In genomic region chr3:87920270-87920943, GRCm38 (mm10) we compare ENCODE assay signal across 11 mouse cellular contexts. TPM values are rescaled to one million over a fixed set of nuclear protein-coding genes. Genes with fewer than 3 reads are reported as not detected.
DNase-seq lines count a peak whose midpoint lies in the region; ATAC-seq and TF ChIP-seq lines count a peak whose summit lies in the region.
"Had no signal": no experiment of that assay in that cellular context is flagged by ENCODE, and none has a peak within 500 bp of the region (broad histone marks: within the 10 kb centered on the region; RNA-seq: fewer than 3 reads in every experiment).

No protein-coding gene starts in this region.

- intact Hi-C loops in heart, postnatal 36 days (cut with DNase I) = no loop called here

- TF ChIP-seq POLR2A in ES-Bruce4 (IDR thresholded peaks at IDR 0.05; ENCODE audit: insufficient read depth, low read length) = no peak

- H3K36me3 ChIP-seq in heart, embryonic 12.5 days = peaks cover 59% of the 10 kb centered on the region
- H3K36me3 ChIP-seq in ES-Bruce4 (ENCODE audit: control insufficient read depth, insufficient read depth, low read length, poor library complexity, severe bottlenecking) = peaks cover 53% of the 10 kb centered on the region
- H3K36me3 ChIP-seq in hindbrain, embryonic 10.5 days = peaks cover 62% of the 10 kb centered on the region
- H3K36me3 ChIP-seq in liver, postnatal 0 days (replicated peaks; ENCODE audit: insufficient read depth, low read length) = peaks cover 45% of the 10 kb centered on the region

- no peaks in the 10 kb centered on the region for H3K9me3 ChIP-seq in heart, embryonic 12.5 days (replicated peaks)
- H3K9me3 ChIP-seq in ES-Bruce4 (replicated peaks; ENCODE audit: control insufficient read depth, insufficient read depth, low read length, poor library complexity, severe bottlenecking) = no peaks in the 10 kb centered on the region
- no peaks in the 10 kb centered on the region for H3K9me3 ChIP-seq in hindbrain, embryonic 10.5 days
- no peaks in the 10 kb centered on the region for H3K9me3 ChIP-seq in liver, postnatal 0 days (ENCODE audit: low read length)

- H3K9ac ChIP-seq in heart, embryonic 12.5 days = 0 out of 2 replicates have a peak overlapping the region, but pooled peaks have one; percentile 87
- H3K9ac ChIP-seq in ES-Bruce4 (ENCODE audit: low read depth, poor library complexity, severe bottlenecking) = peak overlapping the region; percentile 82
- peak overlapping the region; percentile 68 for H3K9ac ChIP-seq in liver, postnatal 0 days (replicated peaks)

- no peak for TF ChIP-seq CTCF in ES-Bruce4 (IDR thresholded peaks at IDR 0.05; ENCODE audit: low read depth, low read length)
- peak; percentile 37 for TF ChIP-seq CTCF in liver, postnatal 0 days (IDR thresholded peaks at IDR 0.05; ENCODE audit: low read depth)

- peak overlapping the region; percentile 77 for H3K4me3 ChIP-seq in heart, embryonic 12.5 days
- H3K4me3 ChIP-seq in ES-Bruce4 (ENCODE audit: low read depth, low read length) = peak overlapping the region; percentile 97
- peak overlapping the region; percentile 74 for H3K4me3 ChIP-seq in hindbrain, embryonic 10.5 days
- H3K4me3 ChIP-seq in liver, postnatal 0 days (ENCODE audit: low read depth, low read length) = peak overlapping the region; percentile 59

- peaks cover 9% of the 10 kb centered on the region for H3K4me1 ChIP-seq in heart, embryonic 12.5 days (replicated peaks)
- H3K4me1 ChIP-seq in ES-Bruce4 (ENCODE audit: control insufficient read depth, insufficient read depth, low read length) = no peaks in the 10 kb centered on the region
- H3K4me1 ChIP-seq in hindbrain, embryonic 10.5 days (replicated peaks) = peaks cover 10% of the 10 kb centered on the region
- peaks cover 9% of the 10 kb centered on the region for H3K4me1 ChIP-seq in liver, postnatal 0 days (ENCODE audit: insufficient read depth)

- no peak for ATAC-seq in heart, embryonic 12.5 days (ENCODE audit: insufficient number of reproducible peaks, low FRiP score)
- ATAC-seq in liver, postnatal 0 days = no peak

- no peak for DNase-seq in heart, postnatal 36 days
- DNase-seq in hindbrain, embryonic 10.5 days (ENCODE audit: low spot score) = no peak
- DNase-seq in liver, postnatal 0 days = no peak
- no peak for DNase-seq in T-cell, adult 2 months (ENCODE audit: low spot score)
- DNase-seq in right cerebral cortex, postnatal 36 days (ENCODE audit: low spot score in 2 of 2) = no peak
- DNase-seq in cerebellum, adult 9-11 months = no peak
- DNase-seq: embryo, embryonic 11 days; lung, postnatal 14 days; thymus, postnatal 14 days had no signal

- H3K27ac ChIP-seq in heart, embryonic 12.5 days (ENCODE audit: poor library complexity, severe bottlenecking) = no peak overlapping the region
- H3K27ac ChIP-seq in ES-Bruce4 (ENCODE audit: insufficient read depth, low read length) = no peak overlapping the region
- H3K27ac ChIP-seq in hindbrain, embryonic 10.5 days = no peak overlapping the region
- H3K27ac ChIP-seq in liver, postnatal 0 days (ENCODE audit: low read depth) = no peak overlapping the region

- no peaks in the 10 kb centered on the region for H3K27me3 ChIP-seq in heart, embryonic 12.5 days (replicated peaks)
- H3K27me3 ChIP-seq in ES-Bruce4 (ENCODE audit: control insufficient read depth, insufficient read depth, low read length, poor library complexity, severe bottlenecking) = no peaks in the 10 kb centered on the region
- no peaks in the 10 kb centered on the region for H3K27me3 ChIP-seq in hindbrain, embryonic 10.5 days (ENCODE audit: insufficient read depth, poor library complexity, severe bottlenecking)
- H3K27me3 ChIP-seq in liver, postnatal 0 days (ENCODE audit: insufficient read depth, low read length) = no peaks in the 10 kb centered on the region

- no peak for TF ChIP-seq EP300 in ES-Bruce4 (IDR thresholded peaks at IDR 0.05; ENCODE audit: insufficient read depth, low read depth, low read length)
- TF ChIP-seq EP300 in liver, postnatal 0 days (IDR thresholded peaks at IDR 0.05; ENCODE audit: low read depth) = no peak

- 59% methylated on average over 9 of the region's 9 CpGs for WGBS in heart, embryonic 12.5 days
- 67% methylated on average over 9 of the region's 9 CpGs for WGBS in hindbrain, embryonic 10.5 days
- 53% methylated on average over 9 of the region's 9 CpGs for WGBS in liver, postnatal 0 days (ENCODE audit: insufficient replicate concordance)

- peak overlapping the region; percentile 90 for H3K4me2 ChIP-seq in heart, embryonic 12.5 days
- H3K4me2 ChIP-seq in liver, postnatal 0 days (ENCODE audit: low read depth, low read length) = peak overlapping the region; percentile 85

RNA-seq across cellular contexts. Expression of gene Mrpl24, which starts 1.1 kb away (rescaled TPM):
- 62.9 and 65.2 TPM in 2 replicates for polyA plus RNA-seq in heart, embryonic 12.5 days (2016; fragmentation: Nextera tagmentation; extraction: Ambion mirVana)
- total RNA-seq in heart, postnatal 36 days (2021) = 10 to 100 TPM; 69.5 to 75.1 TPM
- polyA plus RNA-seq in ES-Bruce4 (2011; ENCODE audit: insufficient read depth, insufficient read length, low read depth, missing spikeins) = 207 and 219 TPM in 2 replicates
- polyA plus RNA-seq in hindbrain, embryonic 10.5 days (2016; fragmentation: Nextera tagmentation; extraction: Ambion mirVana) = 74.7 and 76.1 TPM in 2 replicates
- 50.3 and 54.1 TPM in 2 replicates for polyA plus RNA-seq in liver, postnatal 0 days (2015; fragmentation: Nextera tagmentation; extraction: Ambion mirVana)

RNA-seq across cellular contexts. Expression of gene Isg20l2, which starts 9.7 kb away (rescaled TPM):
- 36.4 and 38.3 TPM in 2 replicates for polyA plus RNA-seq in heart, embryonic 12.5 days (2016; fragmentation: Nextera tagmentation; extraction: Ambion mirVana)
- 10 to 100 TPM; 10.2 to 12.3 TPM for total RNA-seq in heart, postnatal 36 days (2021)
- polyA plus RNA-seq in ES-Bruce4 (2011; ENCODE audit: insufficient read depth, insufficient read length, low read depth, missing spikeins) = 64.3 and 68.4 TPM in 2 replicates
- polyA plus RNA-seq in hindbrain, embryonic 10.5 days (2016; fragmentation: Nextera tagmentation; extraction: Ambion mirVana) = 73.3 and 75.7 TPM in 2 replicates
- 12.3 and 13.2 TPM in 2 replicates for polyA plus RNA-seq in liver, postnatal 0 days (2015; fragmentation: Nextera tagmentation; extraction: Ambion mirVana)

RNA-seq across cellular contexts. Expression of gene Rrnad1, which starts 10.1 kb away (rescaled TPM):
- polyA plus RNA-seq in heart, embryonic 12.5 days (2016; fragmentation: Nextera tagmentation; extraction: Ambion mirVana) = 13.6 and 14.1 TPM in 2 replicates
- 1 to 10 TPM; 4.8 to 5.2 TPM for total RNA-seq in heart, postnatal 36 days (2021)
- 14.9 and 18.8 TPM in 2 replicates for polyA plus RNA-seq in ES-Bruce4 (2011; ENCODE audit: insufficient read depth, insufficient read length, low read depth, missing spikeins)
- 18.9 and 20.9 TPM in 2 replicates for polyA plus RNA-seq in hindbrain, embryonic 10.5 days (2016; fragmentation: Nextera tagmentation; extraction: Ambion mirVana)
- 4.3 TPM in 2 replicates for polyA plus RNA-seq in liver, postnatal 0 days (2015; fragmentation: Nextera tagmentation; extraction: Ambion mirVana)

RNA-seq across cellular contexts. Expression of gene Hdgf, which starts 14.3 kb away (rescaled TPM):
- polyA plus RNA-seq in heart, embryonic 12.5 days (2016; fragmentation: Nextera tagmentation; extraction: Ambion mirVana) = 175 and 177 TPM in 2 replicates
- total RNA-seq in heart, postnatal 36 days (2021) = 100 to 1,000 TPM; 106 to 115 TPM
- 508 and 526 TPM in 2 replicates for polyA plus RNA-seq in ES-Bruce4 (2011; ENCODE audit: insufficient read depth, insufficient read length, low read depth, missing spikeins)
- 229 TPM in 2 replicates for polyA plus RNA-seq in hindbrain, embryonic 10.5 days (2016; fragmentation: Nextera tagmentation; extraction: Ambion mirVana)
- 116 and 123 TPM in 2 replicates for polyA plus RNA-seq in liver, postnatal 0 days (2015; fragmentation: Nextera tagmentation; extraction: Ambion mirVana)

RNA-seq across cellular contexts. Expression of gene Crabp2, which starts 28.1 kb away (rescaled TPM):
- polyA plus RNA-seq in heart, embryonic 12.5 days (2016; fragmentation: Nextera tagmentation; extraction: Ambion mirVana) = 7.3 and 8.0 TPM in 2 replicates
- not detected for total RNA-seq in heart, postnatal 36 days (2021)
- polyA plus RNA-seq in ES-Bruce4 (2011; ENCODE audit: insufficient read depth, insufficient read length, low read depth, missing spikeins) = 11.9 and 12.0 TPM in 2 replicates
- 956 and 1,072 TPM in 2 replicates for polyA plus RNA-seq in hindbrain, embryonic 10.5 days (2016; fragmentation: Nextera tagmentation; extraction: Ambion mirVana)
- polyA plus RNA-seq in liver, postnatal 0 days (2015; fragmentation: Nextera tagmentation; extraction: Ambion mirVana) = not detected in 2 replicates
